Mouse (Mus musculus) ES-Bruce4 (cell line): ENCODE data around the gene Ttc39b. TPM values are rescaled to one million over a fixed set of nuclear protein-coding genes. Genes with fewer than 3 reads are reported as not detected.
A peak's percentile ranks its signal among the peaks of the same experiment; 100 is the strongest.

ENCODE experiments used
- H3K27ac ChIP-seq: 2 replicates; pipeline ENCODE4 v1.5.1; 2012; ENCODE audit warnings: low read length, inconsistent platforms; ENCODE audit not compliant: insufficient read depth
- H3K27me3 ChIP-seq: 2 replicates; pipeline ENCODE4 v1.6.1; 2012; ENCODE audit warnings: mild to moderate bottlenecking, low read length, inconsistent platforms; ENCODE audit not compliant: control insufficient read depth, poor library complexity, insufficient read depth, severe bottlenecking
- H3K36me3 ChIP-seq: 2 replicates; pipeline ENCODE4 v1.6.1; 2012; ENCODE audit warnings: inconsistent platforms, mild to moderate bottlenecking, low read length, moderate library complexity; ENCODE audit not compliant: control insufficient read depth, poor library complexity, insufficient read depth, severe bottlenecking
- H3K4me1 ChIP-seq: one replicate; pipeline ENCODE4 v1.8.1; 2011; ENCODE audit warnings: low read length; ENCODE audit not compliant: control insufficient read depth, insufficient read depth
- H3K4me3 ChIP-seq: 2 replicates; pipeline ENCODE4 v1.5.1; 2011; ENCODE audit warnings: low read depth, mild to moderate bottlenecking, low read length
- H3K9ac ChIP-seq: 2 replicates; pipeline ENCODE4 v1.6.1; 2012; ENCODE audit warnings: low read depth, mild to moderate bottlenecking, inconsistent platforms; ENCODE audit not compliant: poor library complexity, severe bottlenecking
- H3K9me3 ChIP-seq: replicated peaks from 2 replicates; pipeline ENCODE4 v1.6.1; 2012; ENCODE audit warnings: mild to moderate bottlenecking, low read length, inconsistent platforms; ENCODE audit not compliant: control insufficient read depth, poor library complexity, insufficient read depth, severe bottlenecking
- CTCF ChIP-seq: IDR thresholded peaks from one replicate; pipeline ENCODE4 v1.8.1; 2011; ENCODE audit warnings: low read depth, low read length
- EP300 ChIP-seq: IDR thresholded peaks from 2 replicates; pipeline ENCODE4 v1.6.1; 2011; ENCODE audit warnings: low read depth, low read length; ENCODE audit not compliant: insufficient read depth
- POLR2A ChIP-seq: IDR thresholded peaks from one replicate; pipeline ENCODE4 v1.8.1; 2011; ENCODE audit warnings: low read length; ENCODE audit not compliant: insufficient read depth
- polyA plus RNA-seq: library from polyadenylated mRNA; stranded (reverse); fragments of >200 nt; gene quantifications from 2 replicates; pipeline ENCODE4 v1.2.4, GENCODE M21; 2011; ENCODE audit warnings: low read depth; ENCODE audit not compliant: missing spikeins, insufficient read depth, insufficient read length

Gene Ttc39b
- polyA plus RNA-seq, 1 experiment: 48.9 TPM

DNA sequence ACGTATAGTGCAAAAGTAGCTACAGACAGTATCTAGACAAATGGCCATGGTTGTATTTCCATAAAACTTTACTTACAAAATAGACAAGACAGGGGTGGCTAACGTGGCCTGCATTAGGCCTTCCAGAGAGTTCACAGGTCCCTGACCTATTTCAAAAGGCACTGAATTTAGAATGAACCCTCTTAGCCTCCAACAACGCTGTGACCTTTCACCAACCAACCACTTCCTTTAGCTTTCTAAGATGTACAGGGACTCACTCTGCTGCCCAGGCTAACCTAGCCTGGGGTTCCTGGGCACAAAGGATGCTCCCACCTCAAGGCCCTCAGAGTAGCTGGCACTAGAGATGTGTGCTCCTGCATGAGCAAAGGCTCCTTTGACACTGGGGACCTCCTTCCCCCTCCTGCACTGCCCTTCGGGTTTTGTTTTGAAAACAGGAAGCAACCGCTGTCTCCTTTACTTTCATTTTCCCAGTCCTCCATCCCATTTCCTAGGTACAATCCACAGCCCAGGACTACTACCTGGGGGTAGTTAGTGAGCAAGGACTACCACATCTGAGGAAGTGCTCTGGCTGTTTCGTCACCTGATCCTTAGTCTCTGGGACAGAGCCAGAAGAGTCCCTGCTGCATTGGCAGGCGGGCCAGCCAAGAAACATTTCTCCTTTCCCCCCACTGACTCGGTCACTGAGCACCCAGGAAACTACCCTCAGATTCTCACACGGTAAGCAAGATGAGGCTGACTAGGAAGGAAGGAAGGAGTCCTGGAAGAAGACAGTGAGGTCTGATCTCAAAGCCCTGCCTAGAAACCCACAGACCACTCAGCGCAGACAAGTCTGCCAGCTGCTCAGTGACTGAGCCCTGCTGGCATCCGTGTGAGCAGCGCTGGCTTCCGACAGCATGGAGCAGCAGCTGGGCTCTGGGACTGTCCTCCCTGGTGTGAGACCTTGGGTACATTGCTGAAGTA is 8.9 kb downstream of the Ttc39b start:
- 0 out of 2 replicates have a peak overlapping the region, but pooled peaks have one; percentile 0 for H3K4me3 ChIP-seq
- H3K27me3 ChIP-seq: no peaks in the 10 kb centered on the region
- H3K36me3 ChIP-seq: peaks cover 7% of the 10 kb centered on the region; the same call in 1 of the 2 replicates
- no peaks in the 10 kb centered on the region for H3K9me3 ChIP-seq
- H3K27ac ChIP-seq: peak overlapping the region; percentile 12
- H3K9ac ChIP-seq: peak overlapping the region; percentile 51; the same call in 1 of the 2 replicates
- TF ChIP-seq POLR2A (no peak), EP300 (no peak), CTCF (no peak)
- H3K4me1 ChIP-seq: peaks cover 20% of the 10 kb centered on the region

GRCm38 (mm10) chr4:83314261-83314793 is 9.7 kb downstream of the Ttc39b start:
- peaks cover 21% of the 10 kb centered on the region for H3K4me1 ChIP-seq
- no peak overlapping the region for H3K9ac ChIP-seq
- H3K27me3 ChIP-seq: no peaks in the 10 kb centered on the region
- H3K4me3 ChIP-seq: no peak overlapping the region
- H3K36me3 ChIP-seq: peaks cover 7% of the 10 kb centered on the region; the same call in 1 of the 2 replicates
- TF ChIP-seq POLR2A (no peak), CTCF (no peak), EP300 (no peak)
- H3K9me3 ChIP-seq: no peaks in the 10 kb centered on the region
- no peak overlapping the region for H3K27ac ChIP-seq

- TF ChIP-seq CTCF (no peak), POLR2A (no peak), EP300 (no peak)
- Histone ChIP-seq H3K27ac (no peak overlapping the region), H3K4me3 (no peak overlapping the region), H3K9ac (no peak overlapping the region), H3K4me1 (peaks cover 19% of the 10 kb centered on the region), H3K27me3 (no peaks in the 10 kb centered on the region), H3K36me3 (peaks cover 7% of the 10 kb centered on the region; the same call in 1 of the 2 replicates), H3K9me3 (no peaks in the 10 kb centered on the region)
Observed at GRCm38 (mm10) chr4:83312336-83312735, 11.7 kb downstream of the Ttc39b start.

DNA sequence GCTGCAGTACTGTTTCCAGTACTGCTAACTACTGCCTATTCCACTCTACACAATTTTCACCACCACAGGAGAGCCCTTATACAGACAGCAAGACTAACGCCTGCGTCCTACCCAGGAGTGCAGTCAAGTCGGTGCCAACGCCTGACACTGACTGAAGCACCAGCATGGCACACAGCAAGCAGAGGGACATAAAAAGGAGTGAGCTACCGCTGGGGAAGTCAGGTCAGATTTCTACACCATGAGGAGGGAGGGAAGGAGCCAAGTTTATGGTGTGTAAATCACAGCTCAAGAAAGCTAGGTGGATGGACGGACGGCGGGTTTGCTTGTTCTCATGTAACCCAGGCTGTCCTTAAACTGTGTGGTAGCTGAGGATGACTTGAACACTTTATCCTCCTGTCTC is 12.6 kb downstream of the Ttc39b start:
- H3K9ac ChIP-seq: no peak overlapping the region
- H3K9me3 ChIP-seq: no peaks in the 10 kb centered on the region
- H3K27ac ChIP-seq: no peak overlapping the region
- H3K4me1 ChIP-seq: peaks cover 14% of the 10 kb centered on the region
- no peak for TF ChIP-seq CTCF
- TF ChIP-seq EP300: no peak
- TF ChIP-seq POLR2A: no peak
- H3K4me3 ChIP-seq: no peak overlapping the region
- peaks cover 7% of the 10 kb centered on the region; the same call in 1 of the 2 replicates for H3K36me3 ChIP-seq
- no peaks in the 10 kb centered on the region for H3K27me3 ChIP-seq

DNA sequence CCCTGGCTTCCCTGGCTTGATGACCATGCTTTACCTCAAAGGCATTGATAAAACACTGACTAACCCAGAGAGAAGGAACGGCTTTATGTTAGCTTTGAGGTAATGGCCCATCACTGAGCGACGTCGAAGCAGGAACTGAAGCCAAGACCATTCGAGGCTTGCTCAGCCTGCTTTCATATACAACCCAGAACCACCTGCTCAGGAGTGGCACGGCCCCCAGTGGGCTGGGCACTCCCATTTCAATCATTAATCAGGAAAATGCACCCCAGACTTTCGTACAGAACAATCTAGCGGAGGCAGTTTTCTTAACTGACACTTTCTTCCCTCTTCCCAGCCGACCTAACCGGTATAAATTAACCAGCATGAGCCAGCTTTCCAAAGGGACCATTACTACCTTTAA is 13.1 kb downstream of the Ttc39b start:
- Histone ChIP-seq H3K4me1 (peaks cover 13% of the 10 kb centered on the region), H3K27me3 (no peaks in the 10 kb centered on the region), H3K27ac (no peak overlapping the region), H3K9me3 (no peaks in the 10 kb centered on the region), H3K9ac (no peak overlapping the region), H3K36me3 (peaks cover 7% of the 10 kb centered on the region; the same call in 1 of the 2 replicates), H3K4me3 (no peak overlapping the region)
- TF ChIP-seq CTCF: no peak
- no peak for TF ChIP-seq EP300
- TF ChIP-seq POLR2A: no peak

- peaks cover 10% of the 10 kb centered on the region for H3K4me1 ChIP-seq
- H3K9me3 ChIP-seq: no peaks in the 10 kb centered on the region
- TF ChIP-seq CTCF (no peak), POLR2A (no peak), EP300 (no peak)
- H3K36me3 ChIP-seq: peaks cover 7% of the 10 kb centered on the region; the same call in 1 of the 2 replicates
- H3K9ac ChIP-seq: no peak overlapping the region
- H3K27ac ChIP-seq: no peak overlapping the region
- no peak overlapping the region for H3K4me3 ChIP-seq
- H3K27me3 ChIP-seq: no peaks in the 10 kb centered on the region
Observed at GRCm38 (mm10) chr4:83308914-83309313, 15.1 kb downstream of the Ttc39b start.
